Mouse (Mus musculus) ES-E14 (cell line): ENCODE data around the gene Gm21822. TPM values are rescaled to one million over a fixed set of nuclear protein-coding genes. Genes with fewer than 3 reads are reported as not detected.
"Not testable (repeated sequence)": the region's sequence is repeated elsewhere in the genome, so short reads cannot be mapped to it uniquely, and the experiment has no call there.

Source experiments
- DNase-seq: peaks from one replicate; pipeline ENCODE4 v3.0.0-alpha.2; 2013; ENCODE audit warnings: low read depth, low spot score
- H3K27ac ChIP-seq: 2 replicates; pipeline ENCODE4 v1.5.1; 2012; ENCODE audit warnings: low read depth, mild to moderate bottlenecking, low read length, moderate library complexity, mixed read lengths; ENCODE audit not compliant: poor library complexity, insufficient read depth, severe bottlenecking
- H3K36me3 ChIP-seq: 2 replicates; pipeline ENCODE4 v1.6.1; 2012; ENCODE audit warnings: mild to moderate bottlenecking, low read length, moderate library complexity, mixed read lengths; ENCODE audit not compliant: control insufficient read depth, poor library complexity, insufficient read depth, severe bottlenecking
- H3K4me1 ChIP-seq, 2 experiments: fragments of 150-350 bp in 1 of 2; sonication (generic) in 1 of 2; 2 replicates each; pipeline ENCODE4 v1.6.1; 2012; ENCODE audit warnings: low read length in 2 of 2, mild to moderate bottlenecking in 1 of 2, mixed read lengths in 1 of 2; ENCODE audit not compliant: control insufficient read depth in 2 of 2, insufficient read depth in 2 of 2, poor library complexity in 1 of 2
- H3K4me3 ChIP-seq, 2 experiments: fragments of 150-350 bp in 1 of 2; sonication (generic) in 1 of 2; 2 replicates each; pipeline ENCODE4 v1.5.1; 2012; ENCODE audit warnings: low read length in 2 of 2, low read depth in 1 of 2, mild to moderate bottlenecking in 1 of 2, mixed read lengths in 1 of 2; ENCODE audit not compliant: insufficient read depth in 1 of 2, poor library complexity in 1 of 2, severe bottlenecking in 1 of 2
- H3K9ac ChIP-seq: 2 replicates; pipeline ENCODE4 v1.6.1; 2012; ENCODE audit warnings: low read depth, mild to moderate bottlenecking, low read length, mixed read lengths; ENCODE audit not compliant: poor library complexity, insufficient read depth, severe bottlenecking
- H3K9me3 ChIP-seq: fragments of 150-350 bp; sonication (generic); 2 replicates; pipeline ENCODE4 v1.6.1; 2012; ENCODE audit warnings: low read depth, mild to moderate bottlenecking, low read length; ENCODE audit not compliant: control insufficient read depth, insufficient read depth
- in situ Hi-C, 2 experiments: fragments of 600-800 bp; cut with MboI; formaldehyde crosslinking; loops; one replicate each; pipeline ENCODE4 v1.15.1; 2025; ENCODE audit warnings: low sequenced_read_pairs in 2 of 2, inconsistent platforms in 1 of 2; ENCODE audit not compliant: unreplicated experiment in 2 of 2
- total RNA-seq: library from RNA; depleted of rRNA; stranded (reverse); fragments of 300-350 nt; gene quantifications from 2 replicates; pipeline ENCODE4 v1.2.3, GENCODE M21; 2012; rRNA removed

Gm21822 gene
- total RNA-seq = not detected in 2 replicates

DNA sequence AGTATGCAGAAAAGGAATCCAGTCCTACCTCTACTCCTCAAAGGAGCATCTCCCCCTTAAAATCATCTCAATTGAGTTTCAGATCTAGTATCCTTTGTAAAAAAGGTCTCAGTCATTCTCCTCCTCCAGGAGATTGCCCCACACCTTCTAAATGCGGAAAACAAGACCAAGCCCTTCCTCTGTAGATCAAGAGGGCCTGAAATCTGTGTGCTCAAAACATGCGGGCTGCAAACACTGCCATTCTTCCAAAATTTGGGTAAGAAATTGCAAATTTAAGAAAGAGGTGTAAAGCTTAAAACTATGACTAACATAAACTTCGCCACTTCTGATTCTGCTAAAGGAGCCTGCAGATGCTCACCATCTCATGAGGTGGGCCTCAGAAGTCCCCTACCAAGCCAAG is at the start of gene Gm21822:
TSS of gene Gm21822 (plus strand) at position 301 of the 400 bp plus-strand sequence.
- H3K36me3 ChIP-seq, H3K9me3 ChIP-seq, H3K4me1 ChIP-seq, H3K27ac ChIP-seq, in situ Hi-C loops, H3K4me3 ChIP-seq, DNase-seq, H3K9ac ChIP-seq: not testable (repeated sequence)
